Comparison of ENCODE assay signal across 8 mouse cellular contexts in the genomic region with DNA sequence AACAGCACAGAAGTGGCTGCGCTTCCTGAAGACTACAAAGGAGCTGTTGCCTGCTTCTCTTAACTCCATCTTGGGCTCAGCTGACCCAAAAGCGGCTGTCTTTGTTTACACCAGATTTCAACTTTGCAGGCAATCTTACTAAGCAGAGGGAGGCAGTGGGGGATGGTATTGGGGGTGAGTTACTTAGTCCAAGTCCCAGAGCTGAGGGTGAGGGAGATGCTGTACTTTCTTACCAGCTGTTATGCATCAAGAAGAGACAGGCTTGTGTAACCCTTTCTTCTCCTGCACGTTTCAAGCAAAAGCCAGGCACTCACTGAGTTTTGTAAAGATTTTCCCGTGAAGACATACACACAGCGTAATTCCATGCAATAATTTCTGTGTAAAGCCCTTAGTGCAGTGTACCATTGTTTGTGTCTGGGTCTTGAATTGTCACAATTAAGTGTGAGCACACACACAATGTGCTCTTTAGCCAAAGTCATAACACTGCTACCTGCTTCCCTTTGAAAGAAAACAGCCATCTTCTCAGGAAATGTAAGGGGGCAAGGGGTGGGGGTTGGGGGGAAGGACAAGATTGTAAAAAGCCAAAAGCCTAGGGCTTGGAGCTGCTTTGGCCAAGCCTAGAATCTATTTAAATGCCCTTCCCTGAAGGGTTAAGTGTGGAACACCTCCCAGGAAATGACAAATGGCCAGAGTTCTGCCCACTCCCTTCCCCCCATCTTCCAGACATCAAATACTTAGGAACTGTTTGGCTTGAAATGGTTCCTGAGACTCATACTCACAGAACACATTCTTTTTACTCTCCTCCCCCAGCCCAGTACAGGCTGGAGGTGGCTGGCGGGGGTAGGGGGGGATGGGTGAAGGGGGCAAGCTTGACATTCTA. TPM values are rescaled to one million over a fixed set of nuclear protein-coding genes. Genes with fewer than 3 reads are reported as not detected.
DNase-seq lines count a peak whose midpoint lies in the region.

No protein-coding gene starts in this region.

- peak; percentile 71 for DNase-seq in urinary bladder, postnatal 14 days (ENCODE audit: low spot score)
- no peak for DNase-seq in urinary bladder, adult 2 months (ENCODE audit: low spot score)
- peak; percentile 72 to 79 for DNase-seq in heart, adult 9 months (ENCODE audit: low spot score in 2 of 2)
- peak; percentile 35 to 51 for DNase-seq in kidney, adult 8-10 months
- peak; percentile 70 for DNase-seq in lung, postnatal 14 days
- no peak for DNase-seq in thymus, postnatal 4 days
- DNase-seq in layer of hippocampus, adult 8-10 months (ENCODE audit: low spot score in 2 of 2) = no peak
- no peak for DNase-seq in cerebellum, adult 9-11 months

RNA-seq across cellular contexts. Expression of gene Col1a2, which starts 15.0 kb away (rescaled TPM):
- polyA plus RNA-seq in urinary bladder, adult 2 months (2012; rRNA removed) = 1,014 and 1,293 TPM in 2 replicates
- total RNA-seq in layer of hippocampus, adult 8-10 months (2022) = 10 to 100 TPM; 10.6 to 13.6 (median 12.7) TPM

Comparison
In these comparisons a context has a peak if more than half of its experiments do, and no peak if none do; other contexts are left out.
1. DNase-seq: peak in urinary bladder, postnatal 14 days (single experiment), heart, adult 9 months (2 of 2), kidney, adult 8-10 months (2 of 2) and lung, postnatal 14 days (single experiment); none in urinary bladder, adult 2 months (single experiment), thymus, postnatal 4 days (single experiment), layer of hippocampus, adult 8-10 months (0 of 2) and cerebellum, adult 9-11 months (single experiment).